ENCODE assay signal across 7 mouse cellular contexts in genomic region chr4:119539031-119539824, GRCm38 (mm10). TPM values are rescaled to one million over a fixed set of nuclear protein-coding genes. Genes with fewer than 3 reads are reported as not detected.
A peak's percentile ranks its signal among the peaks of the same experiment; 100 is the strongest.
DNase-seq lines count a peak whose midpoint lies in the region; ATAC-seq and TF ChIP-seq lines count a peak whose summit lies in the region.

Frg2f1 (minus strand) TSS chr4:119539529.

- no peaks in the 10 kb centered on the region for H3K36me3 ChIP-seq in embryonic facial prominence, embryonic 10.5 days (replicated peaks)
- H3K36me3 ChIP-seq in intestine, postnatal 0 days (ENCODE audit: control insufficient read depth, insufficient read depth): no peaks in the 10 kb centered on the region
- H3K36me3 ChIP-seq in midbrain, embryonic 12.5 days: no peaks in the 10 kb centered on the region
- no peaks in the 10 kb centered on the region for H3K36me3 ChIP-seq in small intestine, adult 2 months (ENCODE audit: control insufficient read depth, insufficient read depth, low read length)

- H3K4me3 ChIP-seq in embryonic facial prominence, embryonic 10.5 days: peak within 1 kb of the TSS; percentile 96
- H3K4me3 ChIP-seq in intestine, postnatal 0 days (ENCODE audit: low read depth, low read length): peak within 1 kb of the TSS; percentile 91
- H3K4me3 ChIP-seq in midbrain, embryonic 12.5 days: peak within 1 kb of the TSS; percentile 97
- peak within 1 kb of the TSS; percentile 93 for H3K4me3 ChIP-seq in small intestine, adult 2 months (ENCODE audit: low read depth, low read length)

- H3K9ac ChIP-seq in intestine, postnatal 0 days (ENCODE audit: low read depth, low read length): peak within 1 kb of the TSS; percentile 97
- H3K9ac ChIP-seq in midbrain, embryonic 12.5 days (replicated peaks): peak within 1 kb of the TSS; percentile 95

- DNase-seq in adrenal gland, postnatal 10 days: peak; percentile 97
- DNase-seq in embryonic facial prominence, embryonic 10.5 days (ENCODE audit: low spot score): peak; percentile 95
- peak; percentile 34 for DNase-seq in gonadal fat pad, adult 2 months (ENCODE audit: low read depth)
- peak; percentile 94 for DNase-seq in left cerebral cortex, postnatal 4 days

- intact Hi-C loops in left cerebral cortex, postnatal 4 days (cut with DNase I): no loop called here

- ATAC-seq in intestine, postnatal 0 days: peak; percentile 92
- ATAC-seq in midbrain, embryonic 12.5 days (ENCODE audit: low FRiP score, low read depth): peak; percentile 94

- peaks cover 21% of the 10 kb centered on the region for H3K4me1 ChIP-seq in embryonic facial prominence, embryonic 10.5 days
- peaks cover 7% of the 10 kb centered on the region for H3K4me1 ChIP-seq in intestine, postnatal 0 days (replicated peaks; ENCODE audit: control insufficient read depth, insufficient read depth, low read length)
- H3K4me1 ChIP-seq in midbrain, embryonic 12.5 days: peaks cover 17% of the 10 kb centered on the region
- peaks cover 5% of the 10 kb centered on the region; the same call in 1 of the 2 replicates for H3K4me1 ChIP-seq in small intestine, adult 2 months (ENCODE audit: control insufficient read depth, insufficient read depth, insufficient read length, low read length)

- WGBS in embryonic facial prominence, embryonic 10.5 days: under 1% methylated on average over 79 of the region's 85 CpGs
- under 1% methylated on average over 58 of the region's 85 CpGs for WGBS in intestine, postnatal 0 days
- under 1% methylated on average over 84 of the region's 85 CpGs for WGBS in midbrain, embryonic 12.5 days
- 1% methylated on average over 83 of the region's 85 CpGs for WGBS in small intestine, adult 2 months

- TF ChIP-seq CTCF in intestine, postnatal 0 days (IDR thresholded peaks at IDR 0.05; ENCODE audit: low read depth): peak; percentile 18; the same call in 1 of the 2 replicates
- no peak for TF ChIP-seq CTCF in small intestine, adult 2 months (IDR thresholded peaks at IDR 0.05; ENCODE audit: extremely low read depth, insufficient read length, insufficient replicate concordance, low read depth, low read length)

- no peaks in the 10 kb centered on the region for H3K9me3 ChIP-seq in embryonic facial prominence, embryonic 10.5 days
- no peaks in the 10 kb centered on the region for H3K9me3 ChIP-seq in intestine, postnatal 0 days (ENCODE audit: control insufficient read depth)
- no peaks in the 10 kb centered on the region for H3K9me3 ChIP-seq in midbrain, embryonic 12.5 days

- TF ChIP-seq POLR2A in small intestine, adult 2 months (IDR thresholded peaks at IDR 0.05; ENCODE audit: low read depth, low read length): no peak

- no peaks in the 10 kb centered on the region for H3K27me3 ChIP-seq in embryonic facial prominence, embryonic 10.5 days (replicated peaks; ENCODE audit: low read depth, poor library complexity, severe bottlenecking)
- H3K27me3 ChIP-seq in intestine, postnatal 0 days (replicated peaks; ENCODE audit: control insufficient read depth, insufficient read depth, low read length): no peaks in the 10 kb centered on the region
- H3K27me3 ChIP-seq in midbrain, embryonic 12.5 days: no peaks in the 10 kb centered on the region
- H3K27me3 ChIP-seq in small intestine, adult 2 months (ENCODE audit: control insufficient read depth, insufficient read depth, low read length): no peaks in the 10 kb centered on the region

- peak within 1 kb of the TSS; percentile 91 for H3K4me2 ChIP-seq in intestine, postnatal 0 days (replicated peaks; ENCODE audit: low read depth)
- H3K4me2 ChIP-seq in midbrain, embryonic 12.5 days (replicated peaks): peak within 1 kb of the TSS; percentile 74

- peak within 1 kb of the TSS; percentile 99 for H3K27ac ChIP-seq in embryonic facial prominence, embryonic 10.5 days (replicated peaks)
- peak within 1 kb of the TSS; percentile 99 for H3K27ac ChIP-seq in intestine, postnatal 0 days (ENCODE audit: low read depth, low read length)
- peak within 1 kb of the TSS; percentile 98 for H3K27ac ChIP-seq in midbrain, embryonic 12.5 days (replicated peaks)
- peak within 1 kb of the TSS; percentile 97 for H3K27ac ChIP-seq in small intestine, adult 2 months (ENCODE audit: insufficient read depth, low read depth, low read length)

RNA-seq across cellular contexts. Expression of gene Frg2f1, which starts in this region (rescaled TPM):
- total RNA-seq in adrenal gland, postnatal 10 days (2021): 10 to 100 TPM; 10.1 to 13.0 TPM
- 2.0 and 2.2 TPM in 2 replicates for polyA plus RNA-seq in embryonic facial prominence, embryonic 10.5 days (2016; fragmentation: Nextera tagmentation; extraction: Ambion mirVana)
- 10.0 and 11.4 TPM in 2 replicates for polyA plus RNA-seq in gonadal fat pad, adult 2 months (2012; rRNA removed)
- polyA plus RNA-seq in intestine, postnatal 0 days (2015; fragmentation: Nextera tagmentation; extraction: Ambion mirVana): 4.8 and 5.9 TPM in 2 replicates
- 10 to 100 TPM; 24.1 to 28.0 TPM for total RNA-seq in left cerebral cortex, postnatal 4 days (2021)
- 3.8 and 4.6 TPM in 2 replicates for polyA plus RNA-seq in midbrain, embryonic 12.5 days (2016; fragmentation: Nextera tagmentation; extraction: Ambion mirVana)
- polyA plus RNA-seq in small intestine, adult 2 months (2012; rRNA removed): 2.4 and 3.1 TPM in 2 replicates

Comparison
In these comparisons a context has a peak if more than half of its experiments do, and no peak if none do; other contexts are left out.
1. Peak in every context shown above with its lines: DNase-seq, ATAC-seq, H3K4me3 ChIP-seq and H3K27ac ChIP-seq.
2. DNase-seq: peak in every context shown above with its lines; median percentile 97 in adrenal gland, postnatal 10 days; 95 in embryonic facial prominence, embryonic 10.5 days; 94 in left cerebral cortex, postnatal 4 days; 34 in gonadal fat pad, adult 2 months.